Mouse (Mus musculus): Measurements from ENCODE around the gene Olfr450. TPM values are rescaled to one million over a fixed set of nuclear protein-coding genes. Genes with fewer than 3 reads are reported as not detected.

The Olfr450 gene
- not detected in 2 replicates for polyA plus RNA-seq (2011; ENCODE audit: insufficient read length, low read depth, missing spikeins)

DNA sequence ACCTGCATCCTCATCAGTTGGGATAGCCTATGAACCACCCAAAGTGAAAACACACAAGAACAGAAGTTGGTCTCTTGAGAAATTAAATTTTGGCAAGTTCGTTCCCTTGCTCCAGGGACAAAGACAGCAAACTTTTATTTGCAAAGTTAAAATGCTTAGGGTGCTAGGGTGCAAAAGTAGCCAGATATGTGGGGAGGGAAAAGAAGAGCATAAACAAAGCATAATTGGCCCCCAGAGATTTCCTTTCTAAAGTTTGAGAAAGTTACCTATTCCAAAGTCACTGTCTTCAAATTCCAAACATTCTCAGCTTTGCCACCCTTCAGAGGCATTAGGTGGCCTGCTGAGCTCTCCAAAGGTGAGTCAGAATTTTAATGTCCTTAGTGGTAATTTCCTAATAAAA, at the start of gene Olfr450:
TSS of gene Olfr450 (plus strand) at position 301 of the 400 bp plus-strand sequence.
- Histone ChIP-seq H3K4me3 (ENCODE audit: insufficient read depth, low read length) (no peak within 1 kb of the TSS), H3K27ac (ENCODE audit: insufficient read depth, low read length) (no peak within 1 kb of the TSS), H3K4me1 (ENCODE audit: control insufficient read depth, insufficient read depth, low read length) (no peaks in the 10 kb centered on the region)
- TF ChIP-seq POLR2A (IDR thresholded peaks at IDR 0.05; ENCODE audit: low read depth, low read length), result no peak
- no peak for TF ChIP-seq CTCF (IDR thresholded peaks at IDR 0.05; ENCODE audit: borderline replicate concordance, insufficient read depth, low read length)

DNA sequence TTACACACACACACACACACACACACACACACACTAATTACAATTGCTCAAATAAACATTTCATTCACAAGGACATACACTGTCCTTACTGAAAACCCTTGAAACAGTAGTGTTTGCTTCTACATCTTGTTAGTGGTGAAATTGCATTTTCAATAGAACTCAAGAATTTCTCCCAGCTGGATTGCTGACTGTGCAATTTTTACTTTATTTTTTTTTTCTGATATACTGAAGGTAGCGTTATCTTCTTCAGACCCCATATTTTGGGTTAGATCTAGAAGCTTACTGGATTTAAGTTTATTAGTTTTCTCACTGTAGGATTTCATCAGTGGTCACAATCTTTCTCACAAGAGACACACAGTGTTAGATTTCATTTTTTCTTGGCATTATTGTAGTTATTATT, 34.7 kb upstream of the Olfr450 start:
- TF ChIP-seq CTCF (IDR thresholded peaks at IDR 0.05; ENCODE audit: borderline replicate concordance, insufficient read depth, low read length) (no peak), POLR2A (IDR thresholded peaks at IDR 0.05; ENCODE audit: low read depth, low read length) (no peak)
- no peaks in the 10 kb centered on the region for H3K4me1 ChIP-seq (ENCODE audit: control insufficient read depth, insufficient read depth, low read length)
- H3K27ac ChIP-seq (ENCODE audit: insufficient read depth, low read length), result no peak overlapping the region
- H3K4me3 ChIP-seq (ENCODE audit: insufficient read depth, low read length), result no peak overlapping the region

DNA sequence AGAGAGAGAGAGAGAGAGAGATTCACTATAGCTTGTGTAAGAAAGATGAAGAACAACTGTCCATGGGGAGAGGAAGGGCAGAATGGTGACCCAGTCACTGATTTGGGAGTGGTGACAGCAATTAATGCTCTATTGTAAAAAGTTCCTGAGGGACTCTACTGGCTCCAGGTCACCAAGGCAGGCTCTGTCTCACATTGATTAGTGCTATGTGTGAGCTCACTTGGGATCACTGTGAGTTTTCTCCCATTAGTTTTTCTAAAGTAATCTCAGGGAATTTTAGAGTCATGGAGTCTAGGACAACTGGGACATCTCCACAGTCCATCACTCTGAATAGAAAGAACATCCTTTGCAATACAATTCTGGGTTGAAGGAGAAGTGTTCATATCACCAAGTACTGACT, 26.9 kb upstream of the Olfr450 start, which contains the start of gene Olfr452:
TSS of gene Olfr452 (plus strand) at position 301 of the 400 bp plus-strand sequence.
- Histone ChIP-seq H3K4me1 (ENCODE audit: control insufficient read depth, insufficient read depth, low read length) (no peaks in the 10 kb centered on the region), H3K27ac (ENCODE audit: insufficient read depth, low read length) (no peak within 1 kb of the TSS), H3K4me3 (ENCODE audit: insufficient read depth, low read length) (no peak within 1 kb of the TSS)
- TF ChIP-seq CTCF (IDR thresholded peaks at IDR 0.05; ENCODE audit: borderline replicate concordance, insufficient read depth, low read length), result no peak
- TF ChIP-seq POLR2A (IDR thresholded peaks at IDR 0.05; ENCODE audit: low read depth, low read length), result no peak

DNA sequence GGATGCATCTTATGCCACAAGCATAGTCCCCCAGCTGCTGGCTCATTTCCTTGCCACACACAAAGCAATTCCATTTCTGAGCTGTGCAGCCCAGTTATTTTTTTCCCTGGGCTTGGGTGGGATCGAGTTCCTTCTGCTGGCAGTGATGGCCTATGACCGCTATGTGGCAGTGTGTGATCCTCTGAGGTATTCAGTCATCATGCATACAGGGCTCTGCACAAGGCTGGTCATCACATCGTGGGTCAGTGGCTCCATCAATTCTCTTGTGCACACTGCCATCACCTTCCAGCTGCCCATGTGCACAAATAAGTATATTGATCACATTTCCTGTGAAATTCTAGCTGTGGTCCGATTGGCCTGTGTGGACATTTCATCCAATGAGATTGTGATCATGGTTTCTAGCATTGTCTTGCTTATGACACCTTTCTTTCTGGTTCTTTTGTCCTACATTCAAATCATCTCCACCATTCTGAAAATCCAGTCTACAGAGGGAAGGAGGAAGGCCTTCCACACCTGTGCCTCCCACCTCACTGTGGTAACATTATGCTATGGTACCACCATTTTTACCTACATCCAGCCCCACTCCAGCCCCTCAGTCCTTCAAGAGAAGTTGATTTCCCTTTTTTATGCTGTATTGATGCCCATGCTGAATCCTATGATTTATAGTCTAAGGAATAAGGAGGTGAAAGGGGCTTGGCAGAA, 21.3 kb upstream of the Olfr450 start:
- TF ChIP-seq CTCF (IDR thresholded peaks at IDR 0.05; ENCODE audit: borderline replicate concordance, insufficient read depth, low read length) (no peak), POLR2A (IDR thresholded peaks at IDR 0.05; ENCODE audit: low read depth, low read length) (no peak)
- Histone ChIP-seq H3K27ac (ENCODE audit: insufficient read depth, low read length) (no peak overlapping the region), H3K4me1 (ENCODE audit: control insufficient read depth, insufficient read depth, low read length) (no peaks in the 10 kb centered on the region)

DNA sequence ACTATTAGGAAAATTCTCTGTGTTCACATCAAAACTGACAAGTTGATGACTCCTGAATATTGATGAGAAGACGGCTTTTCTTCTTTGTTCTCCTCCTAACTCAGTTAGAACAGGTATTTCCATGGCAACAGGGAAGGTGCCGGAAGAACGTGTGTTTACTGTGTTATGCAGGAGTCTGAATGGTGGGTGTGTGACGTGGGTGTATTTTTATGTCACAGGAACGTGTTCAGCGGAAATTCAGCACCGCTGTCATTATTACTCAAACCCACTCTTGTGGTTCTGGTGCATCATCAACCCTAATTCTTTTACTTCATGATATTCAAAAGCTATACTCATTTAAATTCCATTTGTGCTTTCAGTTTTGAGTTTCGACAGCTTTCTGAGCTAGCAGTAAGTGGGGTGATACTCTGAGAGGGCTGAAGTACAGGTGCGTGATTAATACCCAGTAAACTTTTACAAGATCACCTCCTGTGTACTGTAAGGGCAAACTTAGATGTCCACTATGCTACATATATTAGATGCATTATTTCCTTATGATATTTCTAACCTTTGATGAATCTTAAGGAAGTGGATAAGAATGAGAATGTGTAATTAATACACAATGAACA, 20.7 kb upstream of the Olfr450 start:
- TF ChIP-seq CTCF (IDR thresholded peaks at IDR 0.05; ENCODE audit: borderline replicate concordance, insufficient read depth, low read length) (no peak), POLR2A (IDR thresholded peaks at IDR 0.05; ENCODE audit: low read depth, low read length) (no peak)
- Histone ChIP-seq H3K27ac (ENCODE audit: insufficient read depth, low read length) (no peak overlapping the region), H3K4me1 (ENCODE audit: control insufficient read depth, insufficient read depth, low read length) (no peaks in the 10 kb centered on the region), H3K4me3 (ENCODE audit: insufficient read depth, low read length) (no peak overlapping the region)

More for the DNA sequence above, 21.3 kb upstream of the Olfr450 start:
- no peak overlapping the region for H3K4me3 ChIP-seq (ENCODE audit: insufficient read depth, low read length)

DNA sequence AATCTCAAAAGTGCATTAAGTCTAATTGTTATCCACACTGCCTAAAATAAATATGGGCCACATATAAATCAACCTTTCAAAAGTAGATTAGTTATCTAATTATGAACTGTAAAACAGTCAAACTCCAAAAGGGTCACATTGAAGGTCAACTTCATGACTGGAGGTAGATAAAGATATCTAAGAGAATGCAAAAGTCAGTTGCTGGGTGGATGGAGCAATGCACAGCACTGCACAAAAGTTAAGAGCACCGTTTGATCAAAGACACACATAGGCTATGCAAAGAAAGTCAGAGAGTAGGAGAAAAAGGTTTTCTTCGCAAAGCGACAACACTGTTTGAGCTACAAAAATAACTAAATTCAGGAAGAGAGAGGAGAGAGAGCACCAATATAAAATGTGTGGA, 16.8 kb upstream of the Olfr450 start:
- Histone ChIP-seq H3K4me3 (ENCODE audit: insufficient read depth, low read length) (no peak overlapping the region), H3K27ac (ENCODE audit: insufficient read depth, low read length) (no peak overlapping the region), H3K4me1 (ENCODE audit: control insufficient read depth, insufficient read depth, low read length) (no peaks in the 10 kb centered on the region)
- TF ChIP-seq POLR2A (IDR thresholded peaks at IDR 0.05; ENCODE audit: low read depth, low read length) (no peak), CTCF (IDR thresholded peaks at IDR 0.05; ENCODE audit: borderline replicate concordance, insufficient read depth, low read length) (no peak)

DNA sequence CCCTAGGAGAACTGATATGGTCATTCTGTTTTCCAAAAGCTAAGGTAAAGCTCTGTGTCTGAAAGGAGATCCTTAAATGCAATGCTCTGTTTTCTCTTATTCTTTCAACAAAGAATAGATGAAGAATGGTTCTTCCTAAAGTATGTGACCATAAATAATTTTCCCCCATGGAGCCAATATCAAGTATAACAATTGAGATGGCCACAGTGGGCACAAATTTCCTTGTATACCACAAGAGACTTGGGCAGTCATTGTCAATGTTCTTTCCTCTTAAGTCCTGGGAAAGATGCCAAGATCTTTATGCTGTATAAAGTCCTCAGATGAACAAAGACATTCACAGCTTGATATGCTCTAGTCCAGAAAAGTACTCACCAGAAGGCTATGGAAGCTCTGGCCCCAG, 22.3 kb downstream of the Olfr450 start, which contains the start of gene Olfr449:
TSS of gene Olfr449 (plus strand) at position 301 of the 400 bp plus-strand sequence.
- no peak within 1 kb of the TSS for H3K4me3 ChIP-seq (ENCODE audit: insufficient read depth, low read length)
- TF ChIP-seq POLR2A (IDR thresholded peaks at IDR 0.05; ENCODE audit: low read depth, low read length) (no peak), CTCF (IDR thresholded peaks at IDR 0.05; ENCODE audit: borderline replicate concordance, insufficient read depth, low read length) (no peak)
- no peak within 1 kb of the TSS for H3K27ac ChIP-seq (ENCODE audit: insufficient read depth, low read length)
- H3K4me1 ChIP-seq (ENCODE audit: control insufficient read depth, insufficient read depth, low read length), result no peaks in the 10 kb centered on the region

DNA sequence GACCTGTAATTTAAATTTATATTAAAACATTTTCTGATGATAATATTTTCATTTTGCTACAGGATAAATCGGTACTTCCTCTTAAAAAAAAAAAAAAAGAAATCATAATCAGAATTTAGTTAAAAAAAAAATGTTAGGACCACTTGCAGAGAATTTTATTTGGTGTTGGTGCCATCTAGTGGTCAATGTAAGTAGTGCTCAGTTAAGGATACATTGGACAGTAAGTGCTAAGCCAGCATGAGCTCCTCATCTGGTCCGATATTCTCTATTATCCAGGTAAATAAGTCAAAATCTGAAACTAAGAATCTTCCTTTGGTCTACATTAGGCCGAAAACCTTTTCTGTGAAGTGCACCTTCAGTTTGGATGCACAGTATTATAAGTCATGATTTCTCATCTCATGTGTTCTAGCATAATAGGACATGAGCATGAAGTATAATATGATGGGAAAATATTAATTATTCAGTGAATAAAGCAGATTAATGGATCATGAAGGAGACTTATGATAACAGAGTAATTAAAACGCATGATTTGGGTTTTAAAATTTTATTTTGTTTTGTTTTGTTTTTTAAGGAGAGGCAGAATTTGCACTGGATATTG, 48.6 kb downstream of the Olfr450 start:
- TF ChIP-seq CTCF (IDR thresholded peaks at IDR 0.05; ENCODE audit: borderline replicate concordance, insufficient read depth, low read length) (no peak), POLR2A (IDR thresholded peaks at IDR 0.05; ENCODE audit: low read depth, low read length) (no peak)
- Histone ChIP-seq H3K4me3 (ENCODE audit: insufficient read depth, low read length) (no peak overlapping the region), H3K4me1 (ENCODE audit: control insufficient read depth, insufficient read depth, low read length) (no peaks in the 10 kb centered on the region), H3K27ac (ENCODE audit: insufficient read depth, low read length) (no peak overlapping the region)

Other genes with a start within 250 kb of the Olfr450 start
- not detected in 2 replicates for gene Tcaf3, start 214.2 kb upstream of the Olfr450 start, polyA plus RNA-seq (2011; ENCODE audit: insufficient read length, low read depth, missing spikeins)
- 8.8 and 10.8 TPM in 2 replicates for gene Tcaf2, start 166.7 kb upstream of the Olfr450 start, polyA plus RNA-seq (2011; ENCODE audit: insufficient read length, low read depth, missing spikeins)
- gene Tcaf1, start 101.9 kb upstream of the Olfr450 start, polyA plus RNA-seq (2011; ENCODE audit: insufficient read length, low read depth, missing spikeins), result 70.1 and 78.0 TPM in 2 replicates
- gene Olfr453, start 72.6 kb upstream of the Olfr450 start, polyA plus RNA-seq (2011; ENCODE audit: insufficient read length, low read depth, missing spikeins), result not detected in 2 replicates
- gene Olfr38, start 55.5 kb upstream of the Olfr450 start, polyA plus RNA-seq (2011; ENCODE audit: insufficient read length, low read depth, missing spikeins), result not detected in 2 replicates
- gene Olfr452, start 26.8 kb upstream of the Olfr450 start, polyA plus RNA-seq (2011; ENCODE audit: insufficient read length, low read depth, missing spikeins), result not detected in 2 replicates
- not detected in 2 replicates for gene Olfr449, start 22.4 kb downstream of the Olfr450 start, polyA plus RNA-seq (2011; ENCODE audit: insufficient read length, low read depth, missing spikeins)
- gene Olfr448, start 78.5 kb downstream of the Olfr450 start, polyA plus RNA-seq (2011; ENCODE audit: insufficient read length, low read depth, missing spikeins), result not detected in 2 replicates
- not detected in 2 replicates for gene Olfr447, start 96.9 kb downstream of the Olfr450 start, polyA plus RNA-seq (2011; ENCODE audit: insufficient read length, low read depth, missing spikeins)
- gene Olfr446, start 109.4 kb downstream of the Olfr450 start, polyA plus RNA-seq (2011; ENCODE audit: insufficient read length, low read depth, missing spikeins), result not detected in 2 replicates
- not detected in 2 replicates for gene Olfr444, start 137.1 kb downstream of the Olfr450 start, polyA plus RNA-seq (2011; ENCODE audit: insufficient read length, low read depth, missing spikeins)

All from embryonic fibroblast, embryonic 13.5 days (primary cell).